Mouse (Mus musculus): ENCODE results near the gene Best2. TPM values are rescaled to one million over a fixed set of nuclear protein-coding genes. Genes with fewer than 3 reads are reported as not detected.

Gene Best2
- polyA plus RNA-seq (2014; fragmentation: Illumina TruSeq; extraction: RNeasy Lipid Tissue Mini Kit (QIAGEN cat#74804); ENCODE audit: low read depth, low replicate concordance), result 3.1 TPM

GRCm38 (mm10) chr8:85014431-85014830 lies at the start of gene Best2:
Best2 (minus strand) TSS chr8:85014531.

GRCm38 (mm10) chr8:85059879-85060616 lies 45.7 kb upstream of the Best2 start, which contains the start of gene Fbxw9:
Fbxw9 (plus strand) TSS chr8:85060055.

GRCm38 (mm10) chr8:85036718-85037365 lies 22.5 kb upstream of the Best2 start, which contains the start of gene Tnpo2:
Tnpo2 (plus strand) TSS chr8:85036915.

GRCm38 (mm10) chr8:85026670-85027515 lies 12.6 kb upstream of the Best2 start, which contains the start of gene Trir:
Trir (plus strand) TSS chr8:85026823.

GRCm38 (mm10) chr8:85025098-85025932 lies 11.0 kb upstream of the Best2 start, which contains the start of gene Asna1:
Asna1 (minus strand) TSS chr8:85025281.

GRCm38 (mm10) chr8:84990349-84990748 lies 24.0 kb downstream of the Best2 start, which contains the start of gene Hook2:
Hook2 (plus strand) TSS chr8:84990603.

GRCm38 (mm10) chr8:84978248-84978940 lies 35.9 kb downstream of the Best2 start, which contains the start of gene Junb:
Junb (minus strand) TSS chr8:84978718.

GRCm38 (mm10) chr8:84969241-84970134 lies 44.8 kb downstream of the Best2 start, which contains the start of the genes Gm49661, Prdx2 and Rnaseh2a:
Gm49661 (minus strand) TSS chr8:84969433.
Prdx2 (plus strand) TSS chr8:84969587.
Rnaseh2a (minus strand) TSS chr8:84969767.

Other genes starting within 250 kb of the Best2 start
- gene Nfix, start 214.2 kb downstream of the Best2 start, polyA plus RNA-seq (2014; fragmentation: Illumina TruSeq; extraction: RNeasy Lipid Tissue Mini Kit (QIAGEN cat#74804); ENCODE audit: low read depth, low replicate concordance), result 19.0 TPM
- 1.5 TPM for gene Dand5, start 191.7 kb downstream of the Best2 start, polyA plus RNA-seq (2014; fragmentation: Illumina TruSeq; extraction: RNeasy Lipid Tissue Mini Kit (QIAGEN cat#74804); ENCODE audit: low read depth, low replicate concordance)
- 0.66 TPM for gene Gadd45gip1, start 183.0 kb downstream of the Best2 start, polyA plus RNA-seq (2014; fragmentation: Illumina TruSeq; extraction: RNeasy Lipid Tissue Mini Kit (QIAGEN cat#74804); ENCODE audit: low read depth, low replicate concordance)
- 3.5 TPM for gene Rad23a, start 173.9 kb downstream of the Best2 start, polyA plus RNA-seq (2014; fragmentation: Illumina TruSeq; extraction: RNeasy Lipid Tissue Mini Kit (QIAGEN cat#74804); ENCODE audit: low read depth, low replicate concordance)
- gene Calr, start 167.6 kb downstream of the Best2 start, polyA plus RNA-seq (2014; fragmentation: Illumina TruSeq; extraction: RNeasy Lipid Tissue Mini Kit (QIAGEN cat#74804); ENCODE audit: low read depth, low replicate concordance), result 491 TPM
- gene Farsa, start 157.5 kb downstream of the Best2 start, polyA plus RNA-seq (2014; fragmentation: Illumina TruSeq; extraction: RNeasy Lipid Tissue Mini Kit (QIAGEN cat#74804); ENCODE audit: low read depth, low replicate concordance), result 4.9 TPM
- 9.3 TPM for gene Syce2, start 142.4 kb downstream of the Best2 start, polyA plus RNA-seq (2014; fragmentation: Illumina TruSeq; extraction: RNeasy Lipid Tissue Mini Kit (QIAGEN cat#74804); ENCODE audit: low read depth, low replicate concordance)
- 36.1 TPM for gene Gcdh, start 120.6 kb downstream of the Best2 start, polyA plus RNA-seq (2014; fragmentation: Illumina TruSeq; extraction: RNeasy Lipid Tissue Mini Kit (QIAGEN cat#74804); ENCODE audit: low read depth, low replicate concordance)
- gene Klf1, start 112.6 kb downstream of the Best2 start, polyA plus RNA-seq (2014; fragmentation: Illumina TruSeq; extraction: RNeasy Lipid Tissue Mini Kit (QIAGEN cat#74804); ENCODE audit: low read depth, low replicate concordance), result 0.38 TPM
- 11.0 TPM for gene Dnase2a, start 106.0 kb downstream of the Best2 start, polyA plus RNA-seq (2014; fragmentation: Illumina TruSeq; extraction: RNeasy Lipid Tissue Mini Kit (QIAGEN cat#74804); ENCODE audit: low read depth, low replicate concordance)
- gene Mast1, start 77.2 kb downstream of the Best2 start, polyA plus RNA-seq (2014; fragmentation: Illumina TruSeq; extraction: RNeasy Lipid Tissue Mini Kit (QIAGEN cat#74804); ENCODE audit: low read depth, low replicate concordance), result not detected
- not detected for gene Rtbdn, start 67.5 kb downstream of the Best2 start, polyA plus RNA-seq (2014; fragmentation: Illumina TruSeq; extraction: RNeasy Lipid Tissue Mini Kit (QIAGEN cat#74804); ENCODE audit: low read depth, low replicate concordance)
- not detected for gene Gm49661, start 45.1 kb downstream of the Best2 start, polyA plus RNA-seq (2014; fragmentation: Illumina TruSeq; extraction: RNeasy Lipid Tissue Mini Kit (QIAGEN cat#74804); ENCODE audit: low read depth, low replicate concordance)
- gene Prdx2, start 44.9 kb downstream of the Best2 start, polyA plus RNA-seq (2014; fragmentation: Illumina TruSeq; extraction: RNeasy Lipid Tissue Mini Kit (QIAGEN cat#74804); ENCODE audit: low read depth, low replicate concordance), result 27.1 TPM
- 2.4 TPM for gene Rnaseh2a, start 44.8 kb downstream of the Best2 start, polyA plus RNA-seq (2014; fragmentation: Illumina TruSeq; extraction: RNeasy Lipid Tissue Mini Kit (QIAGEN cat#74804); ENCODE audit: low read depth, low replicate concordance)
- 1.7 TPM for gene Junb, start 35.8 kb downstream of the Best2 start, polyA plus RNA-seq (2014; fragmentation: Illumina TruSeq; extraction: RNeasy Lipid Tissue Mini Kit (QIAGEN cat#74804); ENCODE audit: low read depth, low replicate concordance)
- gene Hook2, start 23.9 kb downstream of the Best2 start, polyA plus RNA-seq (2014; fragmentation: Illumina TruSeq; extraction: RNeasy Lipid Tissue Mini Kit (QIAGEN cat#74804); ENCODE audit: low read depth, low replicate concordance), result 26.9 TPM
- gene Asna1, start 10.8 kb upstream of the Best2 start, polyA plus RNA-seq (2014; fragmentation: Illumina TruSeq; extraction: RNeasy Lipid Tissue Mini Kit (QIAGEN cat#74804); ENCODE audit: low read depth, low replicate concordance), result 11.1 TPM
- gene Trir, start 12.3 kb upstream of the Best2 start, polyA plus RNA-seq (2014; fragmentation: Illumina TruSeq; extraction: RNeasy Lipid Tissue Mini Kit (QIAGEN cat#74804); ENCODE audit: low read depth, low replicate concordance), result 13.3 TPM
- 12.3 TPM for gene Tnpo2, start 22.4 kb upstream of the Best2 start, polyA plus RNA-seq (2014; fragmentation: Illumina TruSeq; extraction: RNeasy Lipid Tissue Mini Kit (QIAGEN cat#74804); ENCODE audit: low read depth, low replicate concordance)
- 2.6 TPM for gene Fbxw9, start 45.5 kb upstream of the Best2 start, polyA plus RNA-seq (2014; fragmentation: Illumina TruSeq; extraction: RNeasy Lipid Tissue Mini Kit (QIAGEN cat#74804); ENCODE audit: low read depth, low replicate concordance)
- not detected for gene Gm5741, start 53.5 kb upstream of the Best2 start, polyA plus RNA-seq (2014; fragmentation: Illumina TruSeq; extraction: RNeasy Lipid Tissue Mini Kit (QIAGEN cat#74804); ENCODE audit: low read depth, low replicate concordance)
- 23.2 TPM for gene Dhps, start 57.2 kb upstream of the Best2 start, polyA plus RNA-seq (2014; fragmentation: Illumina TruSeq; extraction: RNeasy Lipid Tissue Mini Kit (QIAGEN cat#74804); ENCODE audit: low read depth, low replicate concordance)
- 5.8 TPM for gene Wdr83os, start 66.2 kb upstream of the Best2 start, polyA plus RNA-seq (2014; fragmentation: Illumina TruSeq; extraction: RNeasy Lipid Tissue Mini Kit (QIAGEN cat#74804); ENCODE audit: low read depth, low replicate concordance)
- 2.8 TPM for gene Wdr83, start 66.8 kb upstream of the Best2 start, polyA plus RNA-seq (2014; fragmentation: Illumina TruSeq; extraction: RNeasy Lipid Tissue Mini Kit (QIAGEN cat#74804); ENCODE audit: low read depth, low replicate concordance)
- gene Man2b1, start 68.7 kb upstream of the Best2 start, polyA plus RNA-seq (2014; fragmentation: Illumina TruSeq; extraction: RNeasy Lipid Tissue Mini Kit (QIAGEN cat#74804); ENCODE audit: low read depth, low replicate concordance), result 9.3 TPM
- gene Zfp791, start 108.6 kb upstream of the Best2 start, polyA plus RNA-seq (2014; fragmentation: Illumina TruSeq; extraction: RNeasy Lipid Tissue Mini Kit (QIAGEN cat#74804); ENCODE audit: low read depth, low replicate concordance), result 6.6 TPM
- gene Cks1brt, start 137.4 kb upstream of the Best2 start, polyA plus RNA-seq (2014; fragmentation: Illumina TruSeq; extraction: RNeasy Lipid Tissue Mini Kit (QIAGEN cat#74804); ENCODE audit: low read depth, low replicate concordance), result not detected
- gene Olfr371, start 211.5 kb upstream of the Best2 start, polyA plus RNA-seq (2014; fragmentation: Illumina TruSeq; extraction: RNeasy Lipid Tissue Mini Kit (QIAGEN cat#74804); ENCODE audit: low read depth, low replicate concordance), result not detected